Mouse (Mus musculus): ENCODE measurements around the gene Ccpg1.

DNA sequence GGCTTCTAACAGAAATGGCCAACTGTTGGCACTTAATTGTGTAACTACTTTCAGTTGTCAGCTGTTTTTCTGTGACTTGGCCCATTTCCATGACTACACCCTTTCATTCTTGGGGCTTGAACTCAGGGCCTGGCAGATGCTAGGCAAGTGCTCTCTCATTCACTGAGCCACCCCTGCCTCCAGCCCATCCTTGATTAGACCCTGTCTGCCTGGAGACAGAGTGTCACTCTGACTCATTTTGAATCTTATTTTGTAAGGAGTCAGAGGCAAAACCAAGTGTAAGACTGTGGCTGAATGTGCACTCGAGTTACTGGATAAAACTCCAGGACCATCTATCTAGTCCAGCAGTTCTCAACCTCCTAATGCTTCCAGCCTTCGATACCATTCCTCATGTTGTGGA is 62.7 kb downstream of the Ccpg1 start:
- TF ChIP-seq TAL1 (IDR thresholded peaks at IDR 0.05; ENCODE audit: low read length) (no peak), GATA1 (IDR thresholded peaks at IDR 0.05; ENCODE audit: low read length) (no peak)
